Mouse (Mus musculus): Measurements from ENCODE around the gene Ophn1. TPM values are rescaled to one million over a fixed set of nuclear protein-coding genes. Genes with fewer than 3 reads are reported as not detected.

The Ophn1 gene
- polyA plus RNA-seq, 1 experiment from 2014 or later: 18.5 TPM

DNA sequence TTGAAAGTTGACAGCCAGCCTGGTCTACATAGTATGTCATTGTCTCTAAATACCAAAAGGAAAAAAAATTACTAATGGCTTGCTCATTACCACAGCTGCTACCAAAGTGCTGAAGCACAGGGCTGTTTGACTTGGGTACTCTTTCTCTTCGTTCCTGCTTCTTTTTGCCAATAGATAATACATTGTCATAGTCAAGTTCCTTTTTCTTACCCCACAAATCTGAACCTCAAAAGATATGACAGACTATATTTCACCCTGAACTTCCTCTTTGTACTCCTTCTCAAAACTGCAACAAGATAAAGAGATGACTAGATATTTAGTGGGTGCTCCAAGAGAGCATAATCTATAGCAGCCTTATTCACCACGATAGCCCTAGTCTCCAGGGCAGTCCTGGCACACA is 9.7 kb downstream of the Ophn1 start:
- Histone ChIP-seq H3K9ac (replicated peaks) (no peak overlapping the region), H3K9me3 (no peaks in the 10 kb centered on the region), H3K27me3 (peaks cover 13% of the 10 kb centered on the region; the same call in 1 of the 2 replicates), H3K27ac (no peak overlapping the region), H3K4me3 (replicated peaks) (no peak overlapping the region), H3K4me1 (replicated peaks) (no peaks in the 10 kb centered on the region), H3K4me2 (no peak overlapping the region), H3K36me3 (no peaks in the 10 kb centered on the region)
- ATAC-seq (ENCODE audit: insufficient number of reproducible peaks, insufficient read depth, low FRiP score, low TSS enrichment, low read depth): no peak
- WGBS: 89% methylated on average over 2 of the region's 2 CpGs

DNA sequence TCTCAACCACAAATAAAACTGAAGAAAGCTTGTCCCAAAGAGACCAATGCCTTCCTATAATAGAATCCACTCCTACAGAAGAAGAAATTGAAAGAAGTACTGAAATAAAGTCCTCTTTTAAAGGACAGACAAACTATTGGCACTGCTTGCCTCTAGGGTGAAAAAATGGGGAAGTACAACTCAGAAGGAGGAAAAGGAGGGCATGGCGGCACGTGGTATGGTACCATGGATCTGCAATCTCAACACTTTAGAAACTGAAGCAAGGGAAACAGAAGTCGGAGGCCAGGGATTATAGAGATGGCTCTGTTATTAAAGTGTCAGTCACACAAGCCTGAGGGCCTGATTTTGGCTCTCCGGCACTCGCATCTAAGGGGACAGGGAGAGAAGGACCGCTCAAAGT is 10.5 kb downstream of the Ophn1 start:
- Histone ChIP-seq H3K4me3 (replicated peaks) (no peak overlapping the region), H3K36me3 (no peaks in the 10 kb centered on the region), H3K4me1 (replicated peaks) (no peaks in the 10 kb centered on the region), H3K4me2 (no peak overlapping the region), H3K27ac (no peak overlapping the region), H3K9me3 (no peaks in the 10 kb centered on the region), H3K27me3 (peaks cover 15% of the 10 kb centered on the region), H3K9ac (replicated peaks) (no peak overlapping the region)
- WGBS: 95% methylated on average over 6 of the region's 6 CpGs
- no peak for ATAC-seq (ENCODE audit: insufficient number of reproducible peaks, insufficient read depth, low FRiP score, low TSS enrichment, low read depth)

- no peaks in the 10 kb centered on the region for H3K9me3 ChIP-seq
- no peak for ATAC-seq (ENCODE audit: insufficient number of reproducible peaks, insufficient read depth, low FRiP score, low TSS enrichment, low read depth)
- peaks cover 15% of the 10 kb centered on the region; the same call in 1 of the 2 replicates for H3K27me3 ChIP-seq
- WGBS: 78% methylated on average over 6 of the region's 6 CpGs
- H3K36me3 ChIP-seq: no peaks in the 10 kb centered on the region
- H3K4me2 ChIP-seq: no peak overlapping the region
- H3K4me3 ChIP-seq (replicated peaks): no peak overlapping the region
- no peaks in the 10 kb centered on the region for H3K4me1 ChIP-seq (replicated peaks)
- no peak overlapping the region for H3K27ac ChIP-seq
- no peak overlapping the region for H3K9ac ChIP-seq (replicated peaks)
These were observed 15.7 kb downstream of the Ophn1 start for GRCm38 (mm10) chrX:98875144-98875543.

DNA sequence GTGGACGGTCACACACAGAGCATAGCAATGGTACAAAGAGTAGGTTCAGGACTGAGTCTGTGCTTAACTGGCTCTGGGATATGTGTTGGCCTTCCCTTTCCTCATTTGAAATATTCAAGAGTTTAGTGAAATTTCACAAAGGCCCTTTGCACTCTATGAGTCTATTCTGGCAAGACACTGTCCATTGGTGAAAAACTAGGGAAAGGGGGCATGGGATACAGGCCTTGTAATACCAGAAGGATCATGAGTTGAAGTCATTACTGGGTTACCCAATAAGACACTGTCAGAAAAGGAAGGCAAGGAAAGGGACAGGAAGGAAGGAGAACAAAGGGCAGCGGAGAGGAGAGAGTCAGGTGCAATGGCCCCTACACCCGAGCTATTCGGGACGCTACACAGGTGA is 16.7 kb downstream of the Ophn1 start:
- Histone ChIP-seq H3K9ac (replicated peaks) (no peak overlapping the region), H3K27me3 (peaks cover 15% of the 10 kb centered on the region; the same call in 1 of the 2 replicates), H3K9me3 (no peaks in the 10 kb centered on the region), H3K36me3 (no peaks in the 10 kb centered on the region), H3K4me3 (replicated peaks) (no peak overlapping the region), H3K4me1 (replicated peaks) (no peaks in the 10 kb centered on the region), H3K4me2 (no peak overlapping the region), H3K27ac (no peak overlapping the region)
- WGBS: 83% methylated on average over 5 of the region's 5 CpGs
- no peak for ATAC-seq (ENCODE audit: insufficient number of reproducible peaks, insufficient read depth, low FRiP score, low TSS enrichment, low read depth)

GRCm38 (mm10) chrX:98872064-98872463 is 18.8 kb downstream of the Ophn1 start:
- H3K4me1 ChIP-seq (replicated peaks): no peaks in the 10 kb centered on the region
- no peak for ATAC-seq (ENCODE audit: insufficient number of reproducible peaks, insufficient read depth, low FRiP score, low TSS enrichment, low read depth)
- H3K9ac ChIP-seq (replicated peaks): no peak overlapping the region
- WGBS: 89% methylated on average over 1 of the region's 1 CpGs
- peaks cover 16% of the 10 kb centered on the region for H3K27me3 ChIP-seq
- no peaks in the 10 kb centered on the region for H3K9me3 ChIP-seq
- H3K27ac ChIP-seq: no peak overlapping the region
- H3K4me3 ChIP-seq (replicated peaks): no peak overlapping the region
- H3K4me2 ChIP-seq: no peak overlapping the region
- no peaks in the 10 kb centered on the region for H3K36me3 ChIP-seq

DNA sequence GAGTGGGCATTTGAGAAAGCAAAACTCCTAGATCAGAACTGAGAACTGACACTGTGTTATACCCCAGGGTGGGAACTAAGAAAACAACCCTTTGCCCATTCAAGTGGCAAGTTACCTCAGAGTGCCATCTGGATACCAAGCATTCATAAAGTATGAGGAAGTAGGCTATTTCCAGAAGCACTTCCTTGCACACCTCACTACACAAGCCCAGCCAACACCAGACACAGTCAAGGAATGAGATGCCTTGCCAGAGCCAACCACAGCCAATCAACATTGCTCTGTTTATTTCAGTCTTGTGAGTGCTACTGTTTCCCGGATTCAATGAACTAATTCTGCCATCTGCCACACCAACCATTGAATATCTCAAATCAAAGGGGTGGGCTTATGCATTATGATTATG is 20.3 kb downstream of the Ophn1 start:
- ATAC-seq (ENCODE audit: insufficient number of reproducible peaks, insufficient read depth, low FRiP score, low TSS enrichment, low read depth): no peak

GRCm38 (mm10) chrX:98869735-98870134 is 21.1 kb downstream of the Ophn1 start:
- WGBS: 94% methylated on average over 2 of the region's 2 CpGs
- no peaks in the 10 kb centered on the region for H3K36me3 ChIP-seq
- no peaks in the 10 kb centered on the region for H3K9me3 ChIP-seq
- no peak for ATAC-seq (ENCODE audit: insufficient number of reproducible peaks, insufficient read depth, low FRiP score, low TSS enrichment, low read depth)
- no peak overlapping the region for H3K4me3 ChIP-seq (replicated peaks)
- no peak overlapping the region for H3K9ac ChIP-seq (replicated peaks)
- H3K4me1 ChIP-seq (replicated peaks): no peaks in the 10 kb centered on the region
- H3K4me2 ChIP-seq: no peak overlapping the region
- no peak overlapping the region for H3K27ac ChIP-seq
- H3K27me3 ChIP-seq: peaks cover 19% of the 10 kb centered on the region

More for the DNA sequence above, 20.3 kb downstream of the Ophn1 start:
- Histone ChIP-seq H3K4me2 (no peak overlapping the region), H3K36me3 (no peaks in the 10 kb centered on the region), H3K9ac (replicated peaks) (no peak overlapping the region), H3K27ac (no peak overlapping the region), H3K4me1 (replicated peaks) (no peaks in the 10 kb centered on the region), H3K27me3 (peaks cover 23% of the 10 kb centered on the region), H3K9me3 (no peaks in the 10 kb centered on the region), H3K4me3 (replicated peaks) (no peak overlapping the region)
- WGBS: 74% methylated on average over 1 of the region's 1 CpGs

DNA sequence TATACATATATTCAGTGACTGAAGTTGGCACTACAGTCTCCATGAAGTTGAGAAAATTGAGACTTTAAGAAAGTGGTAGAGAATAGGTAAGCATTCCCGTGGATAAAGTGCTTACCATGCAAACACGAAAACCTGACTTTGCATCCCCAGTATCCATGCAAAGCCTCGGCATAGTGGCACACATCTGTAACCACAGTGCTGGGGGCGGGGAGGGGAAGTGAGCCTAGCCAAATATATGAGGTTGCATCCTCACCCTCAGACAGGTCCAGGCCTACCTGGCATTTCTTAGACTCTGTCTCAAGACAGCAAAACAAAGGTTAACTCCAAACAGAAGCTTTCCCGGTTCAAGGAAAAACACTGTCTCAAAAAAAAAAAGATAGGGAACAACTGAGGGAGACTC is 21.7 kb downstream of the Ophn1 start:
- peaks cover 19% of the 10 kb centered on the region for H3K27me3 ChIP-seq
- no peak overlapping the region for H3K4me2 ChIP-seq
- H3K9ac ChIP-seq (replicated peaks): no peak overlapping the region
- ATAC-seq (ENCODE audit: insufficient number of reproducible peaks, insufficient read depth, low FRiP score, low TSS enrichment, low read depth): no peak
- WGBS: 84% methylated on average over 5 of the region's 5 CpGs
- H3K27ac ChIP-seq: no peak overlapping the region
- H3K36me3 ChIP-seq: no peaks in the 10 kb centered on the region
- no peak overlapping the region for H3K4me3 ChIP-seq (replicated peaks)
- no peaks in the 10 kb centered on the region for H3K9me3 ChIP-seq
- H3K4me1 ChIP-seq (replicated peaks): no peaks in the 10 kb centered on the region

GRCm38 (mm10) chrX:98860167-98860566 is 30.7 kb downstream of the Ophn1 start:
- H3K4me3 ChIP-seq (replicated peaks): no peak overlapping the region
- H3K4me1 ChIP-seq (replicated peaks): no peaks in the 10 kb centered on the region
- H3K9ac ChIP-seq (replicated peaks): no peak overlapping the region
- ATAC-seq (ENCODE audit: insufficient number of reproducible peaks, insufficient read depth, low FRiP score, low TSS enrichment, low read depth): no peak
- no peak overlapping the region for H3K27ac ChIP-seq
- no peak overlapping the region for H3K4me2 ChIP-seq
- no peaks in the 10 kb centered on the region for H3K36me3 ChIP-seq
- H3K27me3 ChIP-seq: peaks cover 12% of the 10 kb centered on the region
- H3K9me3 ChIP-seq: no peaks in the 10 kb centered on the region
- 42% methylated on average over 5 of the region's 5 CpGs for WGBS

- H3K27ac ChIP-seq: no peak overlapping the region
- WGBS: 86% methylated on average over 2 of the region's 2 CpGs
- H3K27me3 ChIP-seq: peaks cover 7% of the 10 kb centered on the region; the same call in 1 of the 2 replicates
These were observed 34.8 kb downstream of the Ophn1 start for GRCm38 (mm10) chrX:98856046-98856445.

GRCm38 (mm10) chrX:98850869-98851268 is 40.0 kb downstream of the Ophn1 start:
- H3K27me3 ChIP-seq: 0 out of 2 replicates have a peak, but pooled peaks cover 9% of the 10 kb centered on the region
- no peaks in the 10 kb centered on the region for H3K36me3 ChIP-seq
- H3K4me2 ChIP-seq: no peak overlapping the region
- H3K9me3 ChIP-seq: no peaks in the 10 kb centered on the region
- no peak overlapping the region for H3K4me3 ChIP-seq (replicated peaks)
- no peak for ATAC-seq (ENCODE audit: insufficient number of reproducible peaks, insufficient read depth, low FRiP score, low TSS enrichment, low read depth)
- H3K27ac ChIP-seq: no peak overlapping the region
- no peak overlapping the region for H3K9ac ChIP-seq (replicated peaks)
- no peaks in the 10 kb centered on the region for H3K4me1 ChIP-seq (replicated peaks)
- WGBS: 83% methylated on average over 6 of the region's 6 CpGs

More at GRCm38 (mm10) chrX:98856046-98856445, 34.8 kb downstream of the Ophn1 start:
- no peak overlapping the region for H3K4me3 ChIP-seq (replicated peaks)
- ATAC-seq (ENCODE audit: insufficient number of reproducible peaks, insufficient read depth, low FRiP score, low TSS enrichment, low read depth): no peak
- H3K9me3 ChIP-seq: no peaks in the 10 kb centered on the region
- no peaks in the 10 kb centered on the region for H3K4me1 ChIP-seq (replicated peaks)
- no peak overlapping the region for H3K9ac ChIP-seq (replicated peaks)
- no peak overlapping the region for H3K4me2 ChIP-seq
- no peaks in the 10 kb centered on the region for H3K36me3 ChIP-seq

DNA sequence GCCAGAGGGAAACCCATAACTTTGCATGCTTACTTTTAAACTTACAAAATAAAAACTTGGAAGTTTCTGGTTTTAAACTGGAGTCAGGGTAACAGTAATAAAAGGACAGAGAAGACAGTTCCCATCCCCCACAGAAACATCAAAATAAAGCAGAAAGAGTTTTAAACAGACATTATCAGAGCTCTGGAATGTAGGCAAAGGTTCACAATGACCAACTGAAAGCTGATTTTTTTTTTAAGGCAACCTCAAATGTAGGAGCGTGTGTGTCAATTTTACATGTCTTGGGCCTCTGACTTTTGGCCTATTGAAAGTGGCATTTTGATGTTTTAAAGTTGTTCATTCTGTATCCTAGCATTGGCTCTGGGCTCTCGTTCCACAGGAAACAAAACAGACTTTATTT is 49.2 kb downstream of the Ophn1 start:
- Histone ChIP-seq H3K4me3 (replicated peaks) (no peak overlapping the region), H3K27ac (no peak overlapping the region), H3K4me2 (no peak overlapping the region), H3K36me3 (no peaks in the 10 kb centered on the region), H3K4me1 (replicated peaks) (no peaks in the 10 kb centered on the region), H3K9me3 (no peaks in the 10 kb centered on the region), H3K9ac (replicated peaks) (no peak overlapping the region), H3K27me3 (no peaks in the 10 kb centered on the region)
- WGBS: 64% methylated on average over 2 of the region's 2 CpGs
- ATAC-seq (ENCODE audit: insufficient number of reproducible peaks, insufficient read depth, low FRiP score, low TSS enrichment, low read depth): no peak

All from limb, embryonic 12.5 days (tissue).